Mouse (Mus musculus) kidney, adult 2 months (tissue): ENCODE results near the gene Tnfsf14.

Experiments used
- CTCF ChIP-seq: fragments of 200-500 bp; conservative IDR thresholded peaks from 2 replicates; pipeline ENCODE4 v1.5.1; 2011; ENCODE audit warnings: low read depth, mild to moderate bottlenecking, control low read depth, low read length, moderate library complexity, mixed read lengths; ENCODE audit not compliant: insufficient read depth, insufficient read length
- POLR2A ChIP-seq: fragments of 200-500 bp; IDR thresholded peaks from one replicate; pipeline ENCODE4 v1.6.1; 2011; ENCODE audit warnings: low read depth, low read length, control low read depth

- TF ChIP-seq POLR2A (no peak), CTCF (no peak)
These were observed 11.1 kb downstream of the Tnfsf14 start for GRCm38 (mm10) chr17:57182871-57183270.
